Mouse (Mus musculus): ENCODE measurements at regions not wholly inside any gene's neighbourhood (a gene's known extent, or its start where the extent isn't known, plus 50 kb on each side); places are given as distances from the start of the nearest gene placed in this dataset.

DNA sequence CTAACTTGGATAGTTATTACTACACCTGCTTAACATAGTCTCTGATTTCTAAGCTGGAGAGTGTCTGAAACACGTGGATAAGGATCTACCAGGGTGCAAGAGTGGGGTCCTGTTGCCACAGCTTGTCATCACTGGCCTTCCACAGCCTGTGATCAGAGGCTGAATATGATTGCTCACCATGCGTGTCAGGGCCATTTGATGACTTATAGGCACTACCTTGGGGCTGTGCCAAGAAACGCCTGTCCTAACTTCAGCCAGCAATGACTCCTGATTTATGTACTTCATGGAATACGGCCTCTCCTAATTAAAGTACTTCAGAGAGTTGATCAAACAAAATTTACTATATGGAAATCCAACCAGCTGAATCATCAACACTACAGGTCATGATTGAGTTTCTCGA, 480.1 kb downstream of the 1700129C05Rik start:
- dilution Hi-C loops (cut with MboI; ENCODE audit: extremely low pct_ligation_motif_present, extremely low pct_unique_long_range_greater_than_20kb, low sequenced_read_pairs), result no loop called here
- DNase-seq (ENCODE audit: extremely low read depth), result no peak
- no peak overlapping the region for H3K4me2 ChIP-seq (ENCODE audit: insufficient read depth, low read depth, poor library complexity, severe bottlenecking)
- TF ChIP-seq RCOR1 (conservative IDR thresholded peaks at IDR 0.05; ENCODE audit: low read depth, low read length), result no peak
- TF ChIP-seq MAZ (IDR thresholded peaks at IDR 0.05; ENCODE audit: low read depth, low read length), result no peak
- no peak for TF ChIP-seq ZMIZ1 (IDR thresholded peaks at IDR 0.05; ENCODE audit: low read depth, low read length)
- TF ChIP-seq TBP (conservative IDR thresholded peaks at IDR 0.05; ENCODE audit: low read depth, low read length), result no peak
- no peak for TF ChIP-seq TCF12 (IDR thresholded peaks at IDR 0.05; ENCODE audit: low read depth, low read length)
- no peak for TF ChIP-seq RAD21 (IDR thresholded peaks at IDR 0.05; ENCODE audit: low read depth, low read length)
- TF ChIP-seq CTCF (conservative IDR thresholded peaks at IDR 0.05 in 1 of 2, IDR thresholded peaks at IDR 0.05 in 1 of 2; ENCODE audit: low read depth in 2 of 2, low read length in 2 of 2), result no peak
- no peak for TF ChIP-seq USF1 (IDR thresholded peaks at IDR 0.05; ENCODE audit: low read depth, low read length)
- H3K27ac ChIP-seq (ENCODE audit: insufficient read depth, low read depth), result no peak overlapping the region
- no peaks in the 10 kb centered on the region for H3K36me3 ChIP-seq (replicated peaks in 1 of 2; ENCODE audit: control insufficient read depth in 1 of 2, insufficient read depth in 1 of 2, low read length in 1 of 2)
- H3K27me3 ChIP-seq (replicated peaks), result no peaks in the 10 kb centered on the region
- H3K9ac ChIP-seq (ENCODE audit: insufficient read depth, low read depth), result no peak overlapping the region
- no peaks in the 10 kb centered on the region for H3K79me2 ChIP-seq (replicated peaks; ENCODE audit: control insufficient read depth, extremely low read depth, insufficient read depth, poor library complexity, severe bottlenecking)
- H3K4me3 ChIP-seq (replicated peaks in 1 of 3; ENCODE audit: low read depth in 2 of 3, low read length in 2 of 3, poor library complexity in 1 of 3), result no peak overlapping the region
- H3K4me1 ChIP-seq (ENCODE audit: control insufficient read depth in 1 of 2, insufficient read depth in 2 of 2), result peaks cover 0 to 5% of the 10 kb centered on the region in 2 experiments; a peak in 2 of 4 replicates
- in situ Hi-C loops (cut with MboI; ENCODE audit: low pct_ligation_motif_present, low pct_unique_long_range_greater_than_20kb, low sequenced_read_pairs), result no loop called here
- H3K9me3 ChIP-seq (replicated peaks; ENCODE audit: low read length), result no peaks in the 10 kb centered on the region

GRCm38 (mm10) chr14:58661416-58661815, 481.3 kb downstream of the 1700129C05Rik start:
- H3K4me1 ChIP-seq (ENCODE audit: control insufficient read depth in 1 of 2, insufficient read depth in 2 of 2), result peaks cover 0 to 5% of the 10 kb centered on the region in 2 experiments; a peak in 2 of 4 replicates
- no peak overlapping the region for H3K27ac ChIP-seq (ENCODE audit: insufficient read depth, low read depth)
- no peak overlapping the region for H3K4me3 ChIP-seq (replicated peaks in 1 of 3; ENCODE audit: low read depth in 2 of 3, low read length in 2 of 3, poor library complexity in 1 of 3)
- no peaks in the 10 kb centered on the region for H3K27me3 ChIP-seq (replicated peaks)
- no peak for DNase-seq (ENCODE audit: extremely low read depth)
- H3K9ac ChIP-seq (ENCODE audit: insufficient read depth, low read depth), result no peak overlapping the region
- in situ Hi-C loops (cut with MboI; ENCODE audit: low pct_ligation_motif_present, low pct_unique_long_range_greater_than_20kb, low sequenced_read_pairs) (no loop called here), dilution Hi-C loops (cut with MboI; ENCODE audit: extremely low pct_ligation_motif_present, extremely low pct_unique_long_range_greater_than_20kb, low sequenced_read_pairs) (no loop called here)
- no peaks in the 10 kb centered on the region for H3K36me3 ChIP-seq (replicated peaks in 1 of 2; ENCODE audit: control insufficient read depth in 1 of 2, insufficient read depth in 1 of 2, low read length in 1 of 2)
- H3K9me3 ChIP-seq (replicated peaks; ENCODE audit: low read length), result no peaks in the 10 kb centered on the region
- H3K79me2 ChIP-seq (replicated peaks; ENCODE audit: control insufficient read depth, extremely low read depth, insufficient read depth, poor library complexity, severe bottlenecking), result no peaks in the 10 kb centered on the region
- TF ChIP-seq EP300 (IDR thresholded peaks at IDR 0.05; ENCODE audit: low read length) (no peak), RCOR1 (conservative IDR thresholded peaks at IDR 0.05; ENCODE audit: low read depth, low read length) (no peak), SIN3A (IDR thresholded peaks at IDR 0.05; ENCODE audit: low read length) (no peak), MEF2A (IDR thresholded peaks at IDR 0.05; ENCODE audit: borderline replicate concordance, low read depth, low read length) (no peak), UBTF (IDR thresholded peaks at IDR 0.05; ENCODE audit: low read depth, low read length) (no peak), CTCF (conservative IDR thresholded peaks at IDR 0.05 in 1 of 2, IDR thresholded peaks at IDR 0.05 in 1 of 2; ENCODE audit: low read depth in 2 of 2, low read length in 2 of 2) (no peak), ZNF384 (IDR thresholded peaks at IDR 0.05; ENCODE audit: low read depth, low read length) (no peak), E2F4 (IDR thresholded peaks at IDR 0.05; ENCODE audit: insufficient replicate concordance, low read depth, low read length) (no peak), KAT2A (IDR thresholded peaks at IDR 0.05; ENCODE audit: insufficient replicate concordance, low read length) (no peak), PAX5 (IDR thresholded peaks at IDR 0.05; ENCODE audit: low read length) (no peak), MAX (IDR thresholded peaks at IDR 0.05; ENCODE audit: low read length) (no peak)
- H3K4me2 ChIP-seq (ENCODE audit: insufficient read depth, low read depth, poor library complexity, severe bottlenecking), result no peak overlapping the region

Measured in CH12.LX (cell line).